Mouse (Mus musculus) liver, postnatal 0 days (tissue): Measurements from ENCODE around the gene Por. TPM values are rescaled to one million over a fixed set of nuclear protein-coding genes. Genes with fewer than 3 reads are reported as not detected.
A peak's percentile ranks its signal among the peaks of the same experiment; 100 is the strongest.

Experiments
- ATAC-seq: fragments of 200-750 bp; cut with Nextera tagmentation; 2 replicates; pipeline ENCODE4 v1.8.0; 2017; ENCODE audit warnings: mild to moderate bottlenecking, moderate library complexity
- DNase-seq: peaks from one replicate; pipeline ENCODE4 v3.0.0-alpha.2; 2016
- H3K27ac ChIP-seq: fragments of 300-500 bp; sonication (generic); 2 replicates; pipeline ENCODE4 v1.5.1; 2014; ENCODE audit warnings: antibody characterized with exemption, moderate library complexity, mild to moderate bottlenecking, low read depth
- H3K27me3 ChIP-seq: fragments of 300-500 bp; sonication (generic); 2 replicates; pipeline ENCODE4 v1.6.1; 2014; ENCODE audit warnings: low read length, control low read depth, mixed read lengths; ENCODE audit not compliant: insufficient read depth
- H3K36me3 ChIP-seq: fragments of 300-500 bp; sonication (generic); replicated peaks from 2 replicates; pipeline ENCODE4 v1.6.1; 2014; ENCODE audit warnings: mild to moderate bottlenecking, control low read depth, low read length, moderate library complexity, mixed read lengths; ENCODE audit not compliant: insufficient read depth
- H3K4me1 ChIP-seq: fragments of 300-500 bp; sonication (generic); 2 replicates; pipeline ENCODE4 v1.6.1; 2014; ENCODE audit warnings: antibody characterized with exemption, mild to moderate bottlenecking, control low read depth; ENCODE audit not compliant: insufficient read depth
- H3K4me2 ChIP-seq: fragments of 300-500 bp; sonication (generic); 2 replicates; pipeline ENCODE4 v1.6.1; 2014; ENCODE audit warnings: low read depth, mild to moderate bottlenecking, low read length, moderate library complexity, mixed read lengths
- H3K4me3 ChIP-seq: fragments of 300-500 bp; sonication (generic); 2 replicates; pipeline ENCODE4 v1.5.1; 2014; ENCODE audit warnings: low read depth, low read length
- H3K9ac ChIP-seq: fragments of 300-500 bp; sonication (generic); replicated peaks from 2 replicates; pipeline ENCODE4 v1.6.1; 2014; ENCODE audit warnings: mild to moderate bottlenecking, moderate library complexity
- H3K9me3 ChIP-seq: fragments of 300-500 bp; sonication (generic); 2 replicates; pipeline ENCODE4 v1.6.1; 2016; ENCODE audit warnings: mild to moderate bottlenecking, control low read depth, low read length, mixed read lengths
- CTCF ChIP-seq: sonication (generic); IDR thresholded peaks from 2 replicates; pipeline ENCODE4 v1.5.1; 2016; ENCODE audit warnings: antibody characterized with exemption, low read depth
- EP300 ChIP-seq: IDR thresholded peaks from 2 replicates; pipeline ENCODE4 v1.6.1; 2016; ENCODE audit warnings: antibody characterized with exemption, low read depth, mild to moderate bottlenecking
- WGBS: fragments of 180-500 bp; shearing (Covaris S2); extraction: QIAGEN DNeasy Blood & Tissue Kit; methylation state at CpG from one replicate; pipeline ENCODE4 v1.1.7; 2014; ENCODE audit not compliant: insufficient replicate concordance; 5-methylcytosine and 5-hydroxymethylcytosine counted together
- polyA plus RNA-seq: library from polyadenylated mRNA; unstranded; fragments of >200 nt; fragmentation: Nextera tagmentation; extraction: Ambion mirVana; gene quantifications from 2 replicates; pipeline ENCODE4 v1.2.1, GENCODE M21; 2015

Gene Por
- polyA plus RNA-seq, 1 experiment from 2014 or later = 303 TPM

DNA sequence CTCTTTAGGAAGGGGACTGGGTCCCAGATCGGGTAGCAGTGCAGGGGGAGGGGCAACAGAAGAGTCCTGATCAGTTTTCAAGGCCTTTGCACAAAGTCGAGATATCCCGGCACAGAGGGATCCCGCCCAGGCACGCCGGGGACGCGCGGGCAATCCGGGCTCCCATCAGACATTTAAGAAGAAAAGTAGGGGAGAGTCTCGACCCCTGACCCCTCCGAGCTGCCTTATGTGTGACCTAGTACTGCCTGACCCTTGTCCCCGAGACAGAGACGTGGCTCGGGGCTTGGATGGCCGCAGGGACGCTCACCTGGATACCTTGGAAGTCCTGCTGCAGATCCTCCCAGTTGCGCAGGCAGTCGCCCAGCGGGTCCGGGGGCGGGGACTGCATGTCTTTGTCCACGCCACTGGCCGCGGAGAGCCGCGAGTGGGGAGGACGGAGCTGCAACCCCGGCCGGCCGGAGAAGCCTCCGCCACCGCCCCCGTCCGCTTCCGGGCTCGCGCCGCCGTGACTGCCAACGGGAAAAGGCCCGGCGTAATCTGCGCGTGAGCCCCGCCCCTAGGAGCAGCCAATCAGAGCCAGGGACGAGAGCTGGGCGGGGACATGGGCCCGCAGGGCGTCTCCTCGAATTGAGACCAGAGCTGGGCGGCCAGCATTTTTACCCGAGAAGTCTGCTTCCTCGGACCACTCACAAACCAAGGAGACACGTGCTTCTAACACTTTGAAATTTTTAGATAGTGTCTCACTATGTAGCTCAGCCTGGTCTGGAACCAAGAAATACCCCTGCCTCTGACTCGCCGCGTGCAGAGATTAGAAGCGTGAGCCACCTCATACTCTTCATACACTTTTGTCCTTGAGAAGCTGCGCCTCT is 74.1 kb downstream of the Por start, which contains the start of gene Tmem120a:
Tmem120a (minus strand) TSS at position 708 of the 869 bp plus-strand sequence.
- DNase-seq = peak; percentile 96
- 0 out of 2 replicates have a peak, but pooled peaks cover 2% of the 10 kb centered on the region for H3K9me3 ChIP-seq
- H3K4me3 ChIP-seq = peak within 1 kb of the TSS; percentile 61
- peak; percentile 96 for ATAC-seq
- peaks cover 4% of the 10 kb centered on the region for H3K36me3 ChIP-seq
- peak within 1 kb of the TSS; percentile 78 for H3K4me2 ChIP-seq
- peak within 1 kb of the TSS; percentile 66 for H3K9ac ChIP-seq
- WGBS = under 1% methylated on average over 60 of the region's 60 CpGs
- TF ChIP-seq CTCF = no peak
- TF ChIP-seq EP300 = peak; percentile 35; the same call in 1 of the 2 replicates
- peak within 1 kb of the TSS; percentile 71 for H3K27ac ChIP-seq
- no peaks in the 10 kb centered on the region for H3K27me3 ChIP-seq
- peaks cover 13% of the 10 kb centered on the region for H3K4me1 ChIP-seq

DNA sequence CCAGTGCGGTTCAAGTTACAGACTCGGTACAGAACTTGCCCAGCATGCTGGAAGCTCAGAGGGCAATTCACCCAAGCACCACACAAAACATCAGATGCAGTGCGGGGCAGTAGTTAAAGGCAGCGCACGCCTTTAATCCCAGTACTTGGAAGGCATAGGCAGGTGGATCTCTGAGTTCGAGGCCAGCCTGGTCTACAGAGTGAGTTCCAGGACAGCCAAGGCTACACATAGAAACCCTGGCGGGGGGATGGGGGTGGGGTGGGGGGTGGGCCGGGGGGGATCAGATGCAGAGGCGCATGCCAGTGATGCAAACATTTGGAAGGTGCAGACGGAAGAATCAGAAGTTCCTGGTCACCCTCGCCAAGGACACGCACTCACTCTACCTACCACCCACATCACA is 74.9 kb downstream of the Por start:
- no peaks in the 10 kb centered on the region for H3K27me3 ChIP-seq
- peak overlapping the region; percentile 71 for H3K27ac ChIP-seq
- peak overlapping the region; percentile 62 for H3K9ac ChIP-seq
- TF ChIP-seq EP300 (no peak), CTCF (no peak)
- H3K9me3 ChIP-seq = 0 out of 2 replicates have a peak, but pooled peaks cover 2% of the 10 kb centered on the region
- no peak for DNase-seq
- peak overlapping the region; percentile 78 for H3K4me2 ChIP-seq
- peak; percentile 8 for ATAC-seq
- peaks cover 4% of the 10 kb centered on the region; the same call in 1 of the 2 replicates for H3K36me3 ChIP-seq
- peaks cover 13% of the 10 kb centered on the region for H3K4me1 ChIP-seq
- 25% methylated on average over 12 of the region's 12 CpGs for WGBS
- H3K4me3 ChIP-seq = peak overlapping the region; percentile 61

DNA sequence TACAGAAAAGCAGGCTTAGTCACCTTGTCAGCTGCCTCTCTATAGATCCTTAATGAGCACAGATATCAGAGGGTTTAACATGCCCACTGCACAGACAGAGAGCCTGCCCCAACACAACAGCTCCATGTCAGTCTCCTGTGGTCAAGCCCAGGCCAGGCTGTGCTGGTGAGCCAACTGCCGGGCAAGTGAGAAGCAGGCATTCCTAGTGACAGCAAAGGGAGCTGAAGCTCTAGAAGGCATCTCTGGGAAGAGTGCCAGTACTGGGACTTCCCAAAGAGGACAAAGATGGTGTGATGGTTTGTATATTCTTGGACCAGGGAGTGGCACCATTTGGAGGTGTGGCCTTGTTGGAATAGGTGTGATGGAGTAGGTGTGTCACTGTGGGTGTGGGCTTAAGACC is 81.2 kb downstream of the Por start:
- Histone ChIP-seq H3K36me3 (no peaks in the 10 kb centered on the region), H3K4me2 (no peak overlapping the region), H3K4me3 (no peak overlapping the region), H3K4me1 (no peaks in the 10 kb centered on the region), H3K27ac (no peak overlapping the region), H3K27me3 (no peaks in the 10 kb centered on the region), H3K9ac (no peak overlapping the region), H3K9me3 (0 out of 2 replicates have a peak, but pooled peaks cover 2% of the 10 kb centered on the region)
- TF ChIP-seq EP300 (no peak), CTCF (no peak)
- ATAC-seq = no peak
- DNase-seq = no peak
- WGBS = 70% methylated on average over 1 of the region's 1 CpGs

DNA sequence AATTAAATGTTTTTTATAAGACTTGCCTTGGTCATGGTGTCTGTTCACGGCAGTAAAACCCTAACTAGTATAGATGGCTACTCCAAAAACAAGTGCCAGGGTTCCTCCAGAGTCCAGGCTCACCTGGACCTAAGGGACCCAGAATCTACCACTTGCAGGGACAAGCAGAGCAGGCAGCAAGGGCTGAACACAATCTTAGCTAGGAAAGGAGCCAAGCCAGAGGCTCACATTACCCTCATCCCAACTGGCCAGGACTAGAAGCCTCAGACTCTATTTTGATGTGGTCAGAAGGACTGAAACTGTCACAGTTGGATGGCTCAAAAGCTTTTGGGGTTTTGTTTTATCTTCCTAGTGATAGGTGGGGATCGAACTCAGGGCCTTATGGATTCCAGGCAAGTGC is 81.8 kb downstream of the Por start:
- no peak for ATAC-seq
- TF ChIP-seq EP300 (no peak), CTCF (no peak)
- H3K9me3 ChIP-seq = 0 out of 2 replicates have a peak, but pooled peaks cover 2% of the 10 kb centered on the region
- WGBS = 67% methylated on average over 2 of the region's 2 CpGs
- H3K9ac ChIP-seq = no peak overlapping the region
- no peaks in the 10 kb centered on the region for H3K36me3 ChIP-seq
- no peak overlapping the region for H3K27ac ChIP-seq
- H3K4me3 ChIP-seq = no peak overlapping the region
- no peaks in the 10 kb centered on the region for H3K27me3 ChIP-seq
- no peak overlapping the region for H3K4me2 ChIP-seq
- no peaks in the 10 kb centered on the region for H3K4me1 ChIP-seq
- no peak for DNase-seq

DNA sequence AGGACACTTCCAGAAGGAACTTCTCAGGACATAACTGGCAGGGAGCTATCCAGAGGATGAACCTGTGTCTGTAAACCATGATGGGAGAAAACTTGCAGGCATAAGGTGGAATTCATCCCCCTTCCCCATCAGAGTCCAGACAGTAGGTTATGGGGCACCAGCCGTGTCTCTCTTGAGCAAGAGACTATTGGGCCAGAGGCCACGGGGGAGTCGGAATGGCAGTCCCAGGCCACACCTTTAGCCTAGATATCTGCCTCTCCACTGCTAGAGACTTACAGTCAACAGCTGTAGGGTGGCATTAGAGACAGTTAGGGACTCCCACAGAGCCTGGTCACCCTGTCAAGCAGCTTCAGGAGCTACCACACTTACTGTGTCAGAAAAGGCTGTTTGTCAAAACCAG is 92.0 kb downstream of the Por start:
- Histone ChIP-seq H3K9me3 (peaks cover 3% of the 10 kb centered on the region; the same call in 1 of the 2 replicates), H3K9ac (no peak overlapping the region), H3K36me3 (no peaks in the 10 kb centered on the region), H3K4me3 (no peak overlapping the region), H3K4me2 (no peak overlapping the region), H3K27ac (no peak overlapping the region), H3K4me1 (no peaks in the 10 kb centered on the region), H3K27me3 (no peaks in the 10 kb centered on the region)
- ATAC-seq = peak; percentile 92
- TF ChIP-seq CTCF (no peak), EP300 (no peak)
- peak; percentile 53 for DNase-seq
- WGBS = 58% methylated on average over 3 of the region's 3 CpGs

DNA sequence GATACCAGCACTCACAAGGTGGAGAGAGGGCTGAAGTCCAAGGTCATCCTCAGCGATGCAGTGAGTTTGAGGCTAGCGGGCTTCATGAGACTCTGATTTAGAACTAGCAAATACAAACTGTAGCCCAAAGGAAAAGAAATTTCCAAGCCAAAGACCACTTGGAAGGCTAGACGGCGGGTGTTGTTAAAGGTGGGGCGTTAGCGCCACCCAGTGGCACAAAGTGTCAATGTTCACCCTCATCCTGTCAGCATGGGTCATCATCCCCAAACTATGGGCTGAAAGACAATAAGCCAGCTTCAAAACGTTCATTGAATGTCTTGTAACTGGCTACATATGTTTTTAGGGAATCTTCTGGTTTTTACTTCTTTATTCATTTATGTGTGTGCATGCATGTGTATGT is 93.7 kb downstream of the Por start:
- DNase-seq (peak; percentile 81), ATAC-seq (peak; percentile 46; the same call in 1 of the 2 replicates)
- TF ChIP-seq EP300 (no peak), CTCF (peak; percentile 91)
- H3K9me3 ChIP-seq = peaks cover 3% of the 10 kb centered on the region; the same call in 1 of the 2 replicates
- H3K4me3 ChIP-seq = no peak overlapping the region
- H3K4me2 ChIP-seq = no peak overlapping the region
- no peaks in the 10 kb centered on the region for H3K27me3 ChIP-seq
- H3K4me1 ChIP-seq = no peaks in the 10 kb centered on the region
- H3K36me3 ChIP-seq = no peaks in the 10 kb centered on the region
- no peak overlapping the region for H3K9ac ChIP-seq
- WGBS = 3% methylated on average over 7 of the region's 7 CpGs
- H3K27ac ChIP-seq = no peak overlapping the region
